12 mouse cellular contexts compared by ENCODE assay signal in genomic region chr6:6859111-6859949, GRCm38 (mm10). TPM values are rescaled to one million over a fixed set of nuclear protein-coding genes. Genes with fewer than 3 reads are reported as not detected.
DNase-seq lines count a peak whose midpoint lies in the region; ATAC-seq and TF ChIP-seq lines count a peak whose summit lies in the region.
"Had no signal": no experiment of that assay in that cellular context is flagged by ENCODE, and none has a peak within 500 bp of the region (broad histone marks: within the 10 kb centered on the region; RNA-seq: fewer than 3 reads in every experiment).

No protein-coding gene starts in this region.

- H3K36me3 ChIP-seq in hindbrain, embryonic 10.5 days: no peaks in the 10 kb centered on the region
- H3K36me3 ChIP-seq in hindbrain, embryonic 12.5 days: no peaks in the 10 kb centered on the region
- H3K36me3 ChIP-seq in ES-E14 (ENCODE audit: control insufficient read depth, insufficient read depth, low read length, poor library complexity, severe bottlenecking): no peaks in the 10 kb centered on the region
- no peaks in the 10 kb centered on the region for H3K36me3 ChIP-seq in embryonic facial prominence, embryonic 11.5 days (replicated peaks; ENCODE audit: control insufficient read depth, insufficient read depth, low read depth, low read length)
- no peaks in the 10 kb centered on the region for H3K36me3 ChIP-seq in limb, embryonic 12.5 days

- no peak for DNase-seq in hindbrain, embryonic 10.5 days (ENCODE audit: low spot score)
- no peak for DNase-seq in ES-E14 (ENCODE audit: low read depth, low spot score)
- DNase-seq in embryonic facial prominence, embryonic 11.5 days (ENCODE audit: low spot score): peak; percentile 31
- DNase-seq in cerebellum, postnatal 36 days: no peak
- DNase-seq in urinary bladder, postnatal 36 days (ENCODE audit: low spot score in 2 of 2): no peak
- no peak for DNase-seq in spleen, adult 12 weeks (ENCODE audit: low spot score)
- DNase-seq: left cerebral cortex, postnatal 4 days had no signal

- in situ Hi-C loops in ES-E14 (cut with MboI; ENCODE audit: low sequenced_read_pairs in 2 of 2, unreplicated experiment in 2 of 2): loop anchor here in 1 of 2 experiments (25.0 kb wide), 1 partner anchor 847 kb away; no protein-coding TSS in a partner anchor

- H3K9ac ChIP-seq in hindbrain, embryonic 12.5 days: no peak overlapping the region
- H3K9ac ChIP-seq in ES-E14 (ENCODE audit: insufficient read depth, low read depth, low read length, poor library complexity, severe bottlenecking): no peak overlapping the region
- peak overlapping the region; percentile 66 for H3K9ac ChIP-seq in embryonic facial prominence, embryonic 11.5 days (replicated peaks; ENCODE audit: low read length)
- H3K9ac ChIP-seq in limb, embryonic 12.5 days (replicated peaks): no peak overlapping the region

- no peak overlapping the region for H3K27ac ChIP-seq in hindbrain, embryonic 10.5 days
- H3K27ac ChIP-seq in hindbrain, embryonic 12.5 days: no peak overlapping the region
- no peak overlapping the region for H3K27ac ChIP-seq in ES-E14 (ENCODE audit: insufficient read depth, low read depth, low read length, poor library complexity, severe bottlenecking)
- H3K27ac ChIP-seq in embryonic facial prominence, embryonic 11.5 days (replicated peaks; ENCODE audit: low read depth, low read length): peak overlapping the region; percentile 43; the same call in 1 of the 2 replicates
- H3K27ac ChIP-seq in limb, embryonic 12.5 days: no peak overlapping the region
- H3K27ac ChIP-seq: macrophage had no signal

- H3K4me2 ChIP-seq in hindbrain, embryonic 12.5 days (replicated peaks): no peak overlapping the region; the same call in 1 of the 2 replicates
- H3K4me2 ChIP-seq in embryonic facial prominence, embryonic 11.5 days (ENCODE audit: low read depth, low read length): peak overlapping the region; percentile 29
- H3K4me2 ChIP-seq in limb, embryonic 12.5 days: peak overlapping the region; percentile 48

- H3K4me3 ChIP-seq in hindbrain, embryonic 10.5 days: 0 out of 2 replicates have a peak overlapping the region, but pooled peaks have one; percentile 27
- no peak overlapping the region for H3K4me3 ChIP-seq in hindbrain, embryonic 12.5 days
- H3K4me3 ChIP-seq in ES-E14 (ENCODE audit: insufficient read depth in 1 of 2, low read depth in 1 of 2, low read length in 2 of 2, poor library complexity in 1 of 2, severe bottlenecking in 1 of 2): peak overlapping the region in 1 of 2 experiments; percentile 7; a peak in 1 of 4 replicates
- peak overlapping the region; percentile 34 for H3K4me3 ChIP-seq in embryonic facial prominence, embryonic 11.5 days (ENCODE audit: low read depth, low read length)
- H3K4me3 ChIP-seq in limb, embryonic 12.5 days (replicated peaks): no peak overlapping the region; the same call in 1 of the 2 replicates
- H3K4me3 ChIP-seq: erythroblast, embryonic 14.5 days had no signal

- WGBS in hindbrain, embryonic 10.5 days: 0% methylated on average over 19 of the region's 19 CpGs
- WGBS in hindbrain, embryonic 12.5 days: under 1% methylated on average over 19 of the region's 19 CpGs
- WGBS in embryonic facial prominence, embryonic 11.5 days: 1% methylated on average over 19 of the region's 19 CpGs
- WGBS in limb, embryonic 12.5 days: under 1% methylated on average over 19 of the region's 19 CpGs

- H3K9me3 ChIP-seq in hindbrain, embryonic 10.5 days: 0 out of 2 replicates have a peak, but pooled peaks cover 2% of the 10 kb centered on the region
- H3K9me3 ChIP-seq in hindbrain, embryonic 12.5 days (replicated peaks): no peaks in the 10 kb centered on the region
- H3K9me3 ChIP-seq in ES-E14 (ENCODE audit: control insufficient read depth, insufficient read depth, low read depth, low read length): no peaks in the 10 kb centered on the region
- H3K9me3 ChIP-seq in embryonic facial prominence, embryonic 11.5 days (replicated peaks; ENCODE audit: control insufficient read depth, low read length): no peaks in the 10 kb centered on the region
- H3K9me3 ChIP-seq in limb, embryonic 12.5 days: no peaks in the 10 kb centered on the region

- H3K27me3 ChIP-seq in hindbrain, embryonic 10.5 days (ENCODE audit: insufficient read depth, poor library complexity, severe bottlenecking): peaks cover 100% of the 10 kb centered on the region
- H3K27me3 ChIP-seq in hindbrain, embryonic 12.5 days: peaks cover 91% of the 10 kb centered on the region
- H3K27me3 ChIP-seq in embryonic facial prominence, embryonic 11.5 days (ENCODE audit: control insufficient read depth, insufficient read depth, low read length): peaks cover 26% of the 10 kb centered on the region
- H3K27me3 ChIP-seq in limb, embryonic 12.5 days: peaks cover 91% of the 10 kb centered on the region

- ATAC-seq in hindbrain, embryonic 12.5 days (ENCODE audit: low FRiP score): no peak
- no peak for ATAC-seq in embryonic facial prominence, embryonic 11.5 days (replicated peaks; ENCODE audit: insufficient number of reproducible peaks, low FRiP score, low TSS enrichment, low read depth)
- ATAC-seq in limb, embryonic 12.5 days (ENCODE audit: insufficient number of reproducible peaks, insufficient read depth, low FRiP score, low TSS enrichment, low read depth): no peak
- ATAC-seq: inflammation-experienced regulatory T-cells, adult 6 months had no signal

- peaks cover 29% of the 10 kb centered on the region for H3K4me1 ChIP-seq in hindbrain, embryonic 10.5 days (replicated peaks)
- H3K4me1 ChIP-seq in hindbrain, embryonic 12.5 days: peaks cover 23% of the 10 kb centered on the region
- peaks cover 0 to 4% of the 10 kb centered on the region in 2 experiments; a peak in 2 of 4 replicates for H3K4me1 ChIP-seq in ES-E14 (ENCODE audit: control insufficient read depth in 2 of 2, insufficient read depth in 2 of 2, low read length in 2 of 2, poor library complexity in 1 of 2)
- peaks cover 3% of the 10 kb centered on the region; the same call in 1 of the 2 replicates for H3K4me1 ChIP-seq in embryonic facial prominence, embryonic 11.5 days (ENCODE audit: control insufficient read depth, insufficient read depth, low read length)
- peaks cover 47% of the 10 kb centered on the region for H3K4me1 ChIP-seq in limb, embryonic 12.5 days (replicated peaks)

TF ChIP-seq in ES-E14, 5 proteins besides CTCF, POLR2A, EP300 and RAD21:
- TF ChIP-seq ZNF384 (IDR thresholded peaks at IDR 0.05; ENCODE audit: low read depth, low read length) (peak; percentile 91), CHD2 (IDR thresholded peaks at IDR 0.05; ENCODE audit: low read depth, low read length) (no peak)

RNA-seq across cellular contexts. Expression of gene Dlx6, which starts 3.8 kb away (rescaled TPM):
- 0.47 and 1.0 TPM in 2 replicates for polyA plus RNA-seq in hindbrain, embryonic 10.5 days (2016; fragmentation: Nextera tagmentation; extraction: Ambion mirVana)
- 1.0 and 2.6 TPM in 2 replicates for polyA plus RNA-seq in hindbrain, embryonic 12.5 days (2016; fragmentation: Nextera tagmentation; extraction: Ambion mirVana)
- total RNA-seq in ES-E14 (2012; rRNA removed): 0.21 TPM in 1 of 2 replicates, not detected in the other
- 3.2 and 5.1 TPM in 2 replicates for polyA plus RNA-seq in embryonic facial prominence, embryonic 11.5 days (2014; fragmentation: Nextera tagmentation; extraction: Ambion mirVana)
- 2.2 and 2.5 TPM in 2 replicates for polyA plus RNA-seq in limb, embryonic 12.5 days (2016; fragmentation: Nextera tagmentation; extraction: Ambion mirVana)
- polyA plus RNA-seq: erythroblast, embryonic 14.5 days; inflammation-experienced regulatory T-cells, adult 6 months; macrophage had no signal

RNA-seq across cellular contexts. Expression of gene Dlx5, which starts 22.6 kb away (rescaled TPM):
- polyA plus RNA-seq in hindbrain, embryonic 10.5 days (2016; fragmentation: Nextera tagmentation; extraction: Ambion mirVana): 3.4 and 14.5 TPM in 2 replicates
- polyA plus RNA-seq in hindbrain, embryonic 12.5 days (2016; fragmentation: Nextera tagmentation; extraction: Ambion mirVana): 10.7 and 19.2 TPM in 2 replicates
- not detected in 2 replicates for total RNA-seq in ES-E14 (2012; rRNA removed)
- 54.5 and 63.8 TPM in 2 replicates for polyA plus RNA-seq in embryonic facial prominence, embryonic 11.5 days (2014; fragmentation: Nextera tagmentation; extraction: Ambion mirVana)
- polyA plus RNA-seq in limb, embryonic 12.5 days (2016; fragmentation: Nextera tagmentation; extraction: Ambion mirVana): 33.9 and 42.5 TPM in 2 replicates
- polyA plus RNA-seq: erythroblast, embryonic 14.5 days; inflammation-experienced regulatory T-cells, adult 6 months; macrophage had no signal

Comparison
In these comparisons a context has a peak if more than half of its experiments do, and no peak if none do; other contexts are left out.
1. H3K4me3 ChIP-seq: peak in hindbrain, embryonic 10.5 days (single experiment) and embryonic facial prominence, embryonic 11.5 days (single experiment); none in hindbrain, embryonic 12.5 days (single experiment) and limb, embryonic 12.5 days (single experiment).